Mouse (Mus musculus): ENCODE results near the gene Entr1. TPM values are rescaled to one million over a fixed set of nuclear protein-coding genes. Genes with fewer than 3 reads are reported as not detected.

The Entr1 gene
- 61.4 and 68.2 TPM in 2 replicates for polyA plus RNA-seq (2015; fragmentation: Nextera tagmentation; extraction: Ambion mirVana)

GRCm38 (mm10) chr2:26389154-26389690, at the start of gene Entr1, which contains the start of gene Pmpca:
Gene Entr1 (minus strand): TSS chr2:26389316.
Gene Pmpca (plus strand): TSS chr2:26389339.

GRCm38 (mm10) chr2:26408515-26409356, 19.6 kb upstream of the Entr1 start, which contains the start of gene Inpp5e:
Gene Inpp5e (minus strand): TSS chr2:26409203.

GRCm38 (mm10) chr2:26380131-26380771, 8.9 kb downstream of the Entr1 start, which contains the start of gene Snapc4:
Gene Snapc4 (minus strand): TSS chr2:26380653.

GRCm38 (mm10) chr2:26360772-26361171, 28.3 kb downstream of the Entr1 start, which contains the start of gene Card9:
Gene Card9 (minus strand): TSS chr2:26360918.

GRCm38 (mm10) chr2:26351358-26352290, 37.5 kb downstream of the Entr1 start, which contains the start of gene Dnlz:
Gene Dnlz (minus strand): TSS chr2:26352110.

Other genes starting within 250 kb of the Entr1 start
- not detected in 2 replicates for gene Lhx3, start 181.0 kb downstream of the Entr1 start, polyA plus RNA-seq (2015; fragmentation: Nextera tagmentation; extraction: Ambion mirVana)
- gene Qsox2, start 151.8 kb downstream of the Entr1 start, polyA plus RNA-seq (2015; fragmentation: Nextera tagmentation; extraction: Ambion mirVana): 15.8 and 16.8 TPM in 2 replicates
- 0.10 and 0.30 TPM in 2 replicates for gene Ccdc187, start 94.8 kb downstream of the Entr1 start, polyA plus RNA-seq (2015; fragmentation: Nextera tagmentation; extraction: Ambion mirVana)
- gene Gpsm1, start 73.8 kb downstream of the Entr1 start, polyA plus RNA-seq (2015; fragmentation: Nextera tagmentation; extraction: Ambion mirVana): 18.5 and 18.7 TPM in 2 replicates
- gene Dnlz, start 37.2 kb downstream of the Entr1 start, polyA plus RNA-seq (2015; fragmentation: Nextera tagmentation; extraction: Ambion mirVana): 16.4 and 17.4 TPM in 2 replicates
- gene Card9, start 28.4 kb downstream of the Entr1 start, polyA plus RNA-seq (2015; fragmentation: Nextera tagmentation; extraction: Ambion mirVana): 0.52 and 2.4 TPM in 2 replicates
- gene Snapc4, start 8.7 kb downstream of the Entr1 start, polyA plus RNA-seq (2015; fragmentation: Nextera tagmentation; extraction: Ambion mirVana): 9.9 and 10.2 TPM in 2 replicates
- gene Pmpca, start within 50 bp of the Entr1 start, polyA plus RNA-seq (2015; fragmentation: Nextera tagmentation; extraction: Ambion mirVana): 65.7 and 71.1 TPM in 2 replicates
- gene Inpp5e, start 19.9 kb upstream of the Entr1 start, polyA plus RNA-seq (2015; fragmentation: Nextera tagmentation; extraction: Ambion mirVana): 7.9 and 8.8 TPM in 2 replicates
- gene Sec16a, start 55.9 kb upstream of the Entr1 start, polyA plus RNA-seq (2015; fragmentation: Nextera tagmentation; extraction: Ambion mirVana): 12.1 and 13.2 TPM in 2 replicates
- 5.7 and 5.8 TPM in 2 replicates for gene Notch1, start 127.3 kb upstream of the Entr1 start, polyA plus RNA-seq (2015; fragmentation: Nextera tagmentation; extraction: Ambion mirVana)
- 42.7 and 56.6 TPM in 2 replicates for gene Egfl7, start 190.7 kb upstream of the Entr1 start, polyA plus RNA-seq (2015; fragmentation: Nextera tagmentation; extraction: Ambion mirVana)
- not detected in 2 replicates for gene Gm20532, start 197.3 kb upstream of the Entr1 start, polyA plus RNA-seq (2015; fragmentation: Nextera tagmentation; extraction: Ambion mirVana)
- 33.3 and 34.1 TPM in 2 replicates for gene Agpat2, start 215.1 kb upstream of the Entr1 start, polyA plus RNA-seq (2015; fragmentation: Nextera tagmentation; extraction: Ambion mirVana)
- 8.2 and 10.3 TPM in 2 replicates for gene Fam69b, start 239.1 kb upstream of the Entr1 start, polyA plus RNA-seq (2015; fragmentation: Nextera tagmentation; extraction: Ambion mirVana)